Mouse (Mus musculus): ENCODE data around the gene Slc7a6os. TPM values are rescaled to one million over a fixed set of nuclear protein-coding genes. Genes with fewer than 3 reads are reported as not detected.
A peak's percentile ranks its signal among the peaks of the same experiment; 100 is the strongest.

The Slc7a6os gene
- total RNA-seq, 2 experiments from 2014 or later: 34.7 to 37.0 TPM

- intact Hi-C loops (cut with DNase I): no loop called here
- DNase-seq: no peak
These were observed 25.0 kb downstream of the Slc7a6os start for GRCm38 (mm10) chr8:106185628-106186270.

GRCm38 (mm10) chr8:106178428-106178827 is 32.3 kb downstream of the Slc7a6os start:
- DNase-seq: no peak
- intact Hi-C loops (cut with DNase I): no loop called here

GRCm38 (mm10) chr8:106177594-106177993 is 33.1 kb downstream of the Slc7a6os start:
- no peak for DNase-seq
- intact Hi-C loops (cut with DNase I): no loop called here

- intact Hi-C loops (cut with DNase I): no loop called here
- DNase-seq: no peak
These were observed 33.8 kb downstream of the Slc7a6os start for GRCm38 (mm10) chr8:106176891-106177290.

- DNase-seq: no peak
- intact Hi-C loops (cut with DNase I): no loop called here
These were observed 37.2 kb downstream of the Slc7a6os start for GRCm38 (mm10) chr8:106173566-106173965.

GRCm38 (mm10) chr8:106169934-106170480 is 40.7 kb downstream of the Slc7a6os start:
- DNase-seq: no peak
- intact Hi-C loops (cut with DNase I): no loop called here

GRCm38 (mm10) chr8:106169017-106169933 is 41.5 kb downstream of the Slc7a6os start:
- intact Hi-C loops (cut with DNase I): no loop called here
- peak; percentile 27 for DNase-seq

- intact Hi-C loops (cut with DNase I): no loop called here
These were observed 42.2 kb downstream of the Slc7a6os start, which contains the start of gene Slc7a6 for GRCm38 (mm10) chr8:106168356-106169016. Slc7a6 (plus strand) TSS chr8:106168857.

GRCm38 (mm10) chr8:106165460-106165859 is 45.3 kb downstream of the Slc7a6os start:
- DNase-seq: peak; percentile 74
- intact Hi-C loops (cut with DNase I): no loop called here

More at GRCm38 (mm10) chr8:106168356-106169016, 42.2 kb downstream of the Slc7a6os start, which contains the start of gene Slc7a6:
- DNase-seq: peak; percentile 83

GRCm38 (mm10) chr8:106163251-106163650 is 47.5 kb downstream of the Slc7a6os start:
- intact Hi-C loops (cut with DNase I): no loop called here
- no peak for DNase-seq

- intact Hi-C loops (cut with DNase I): no loop called here
- no peak for DNase-seq
These were observed 50.9 kb downstream of the Slc7a6os start for GRCm38 (mm10) chr8:106159876-106160275.

- DNase-seq: no peak
- intact Hi-C loops (cut with DNase I): no loop called here
These were observed 52.4 kb downstream of the Slc7a6os start for GRCm38 (mm10) chr8:106158381-106158780.

- intact Hi-C loops (cut with DNase I): no loop called here
- DNase-seq: no peak
These were observed 53.3 kb downstream of the Slc7a6os start for GRCm38 (mm10) chr8:106157419-106157818.

GRCm38 (mm10) chr8:106152876-106153275 is 57.9 kb downstream of the Slc7a6os start:
- intact Hi-C loops (cut with DNase I): no loop called here
- DNase-seq: no peak

- no peak for DNase-seq
- intact Hi-C loops (cut with DNase I): no loop called here
These were observed 59.7 kb downstream of the Slc7a6os start for GRCm38 (mm10) chr8:106151041-106151440.

Other genes starting within 250 kb of the Slc7a6os start
- gene Slc12a4, start 244.8 kb downstream of the Slc7a6os start, total RNA-seq (2021): 10 to 100 TPM; 19.0 to 21.5 TPM
- not detected for gene Dpep3, start 231.5 kb downstream of the Slc7a6os start, total RNA-seq (2021)
- 10 to 100 TPM; 19.6 to 23.8 TPM for gene Dus2, start 219.6 kb downstream of the Slc7a6os start, total RNA-seq (2021)
- gene Dpep2nb, start 205.0 kb downstream of the Slc7a6os start, total RNA-seq (2021): not detected
- 10 to 100 TPM; 14.4 to 15.3 TPM for gene Ddx28, start 199.1 kb downstream of the Slc7a6os start, total RNA-seq (2021)
- 10 to 100 TPM; 15.8 to 17.2 TPM for gene Nfatc3, start 152.1 kb downstream of the Slc7a6os start, total RNA-seq (2021)
- gene Esrp2, start 74.0 kb downstream of the Slc7a6os start, total RNA-seq (2021): not detected
- gene Pla2g15, start 60.5 kb downstream of the Slc7a6os start, total RNA-seq (2021): 10 to 100 TPM; 20.7 to 21.8 TPM
- gene Slc7a6, start 42.1 kb downstream of the Slc7a6os start, total RNA-seq (2021): 10 to 100 TPM; 34.6 to 35.0 TPM
- 10 to 100 TPM; 45.7 to 49.5 TPM for gene Prmt7, start within 50 bp of the Slc7a6os start, total RNA-seq (2021)
- 100 to 1,000 TPM; 152 to 158 TPM for gene Smpd3, start 127.1 kb upstream of the Slc7a6os start, total RNA-seq (2021)
- gene Zfp90, start 204.4 kb upstream of the Slc7a6os start, total RNA-seq (2021): 10 to 100 TPM; 39.3 to 39.8 TPM